ENCODE assay signal across 14 mouse cellular contexts in genomic region chr10:28422622-28423021, GRCm38 (mm10).
"Had no signal": no experiment of that assay in that cellular context is flagged by ENCODE, and none has a peak within 500 bp of the region (broad histone marks: within the 10 kb centered on the region; RNA-seq: fewer than 3 reads in every experiment).

No protein-coding gene starts in this region.

- H3K36me3 ChIP-seq: kidney, embryonic 15.5 days; limb, embryonic 15.5 days; lung, embryonic 15.5 days; midbrain, embryonic 12.5 days had no signal

- H3K4me2 ChIP-seq: kidney, embryonic 15.5 days; limb, embryonic 15.5 days; lung, embryonic 15.5 days; midbrain, embryonic 12.5 days had no signal

- ATAC-seq: intestine, embryonic 16.5 days; midbrain, embryonic 16.5 days had no signal

- H3K27me3 ChIP-seq: kidney, embryonic 15.5 days; limb, embryonic 15.5 days; lung, embryonic 15.5 days; midbrain, embryonic 12.5 days had no signal

- H3K9me3 ChIP-seq: kidney, embryonic 15.5 days; limb, embryonic 15.5 days; lung, embryonic 15.5 days; midbrain, embryonic 12.5 days had no signal

- H3K4me3 ChIP-seq: kidney, embryonic 15.5 days; limb, embryonic 15.5 days; lung, embryonic 15.5 days; midbrain, embryonic 12.5 days had no signal

- H3K27ac ChIP-seq: kidney, embryonic 15.5 days; limb, embryonic 15.5 days; lung, embryonic 15.5 days; midbrain, embryonic 12.5 days had no signal

- DNase-seq: kidney, adult 2 months; kidney, postnatal 14 days; layer of hippocampus, adult 9-11 months; layer of hippocampus, postnatal 36 days; lung, postnatal 14 days; right cerebral cortex, adult 18-20 months; right cerebral cortex, postnatal 25 days; thymus, postnatal 4 days had no signal

- H3K4me1 ChIP-seq: kidney, embryonic 15.5 days; limb, embryonic 15.5 days; lung, embryonic 15.5 days had no signal

- H3K9ac ChIP-seq: kidney, embryonic 15.5 days; limb, embryonic 15.5 days; lung, embryonic 15.5 days; midbrain, embryonic 12.5 days had no signal
